Mouse (Mus musculus): ENCODE measurements at regions not wholly inside any gene's neighbourhood (a gene's known extent, or its start where the extent isn't known, plus 50 kb on each side); places are given as distances from the start of the nearest gene placed in this dataset.
A peak's percentile ranks its signal among the peaks of the same experiment; 100 is the strongest.

DNA sequence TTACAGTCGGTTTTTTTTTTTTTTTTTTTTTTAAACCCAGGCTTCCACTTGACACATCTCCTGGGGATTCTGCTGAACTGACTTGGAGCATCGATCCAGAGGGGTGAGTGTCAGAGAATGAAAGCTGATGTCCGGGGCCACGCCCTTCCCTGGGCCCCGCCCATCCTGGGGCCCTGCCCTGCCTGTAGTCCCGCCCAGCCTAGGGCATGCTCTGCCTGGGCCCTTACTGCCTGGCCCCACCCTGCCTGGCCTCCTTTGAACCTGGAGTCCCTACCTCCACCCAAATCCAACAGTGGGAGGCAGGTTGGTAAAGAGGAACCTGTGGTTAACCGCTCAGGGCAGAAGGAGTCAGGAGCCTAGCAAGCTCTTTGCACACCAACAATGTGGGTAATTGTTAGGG is 293.7 kb upstream of the Kcnab2 start:
- no peak overlapping the region for H3K4me2 ChIP-seq
- ATAC-seq (replicated peaks; ENCODE audit: insufficient number of reproducible peaks, insufficient read depth, low FRiP score, low read depth), result no peak

GRCm38 (mm10) chr4:152767372-152767771 is 289.7 kb upstream of the Kcnab2 start:
- ATAC-seq (replicated peaks; ENCODE audit: insufficient number of reproducible peaks, insufficient read depth, low FRiP score, low read depth), result no peak
- Histone ChIP-seq H3K4me2 (no peak overlapping the region), H3K4me1 (replicated peaks) (no peaks in the 10 kb centered on the region), H3K9me3 (replicated peaks) (peaks cover 3% of the 10 kb centered on the region; the same call in 1 of the 2 replicates), H3K27me3 (no peaks in the 10 kb centered on the region), H3K9ac (no peak overlapping the region), H3K4me3 (no peak overlapping the region), H3K27ac (no peak overlapping the region), H3K36me3 (no peaks in the 10 kb centered on the region)
- WGBS, result 82% methylated on average over 5 of the region's 5 CpGs

More for the DNA sequence above, 293.7 kb upstream of the Kcnab2 start:
- Histone ChIP-seq H3K27ac (no peak overlapping the region), H3K9ac (no peak overlapping the region), H3K9me3 (replicated peaks) (no peaks in the 10 kb centered on the region; the same call in 1 of the 2 replicates), H3K27me3 (no peaks in the 10 kb centered on the region), H3K4me1 (replicated peaks) (no peaks in the 10 kb centered on the region), H3K36me3 (no peaks in the 10 kb centered on the region), H3K4me3 (no peak overlapping the region)
- 67% methylated on average over 7 of the region's 7 CpGs for WGBS

GRCm38 (mm10) chr4:152763116-152763515 is 285.4 kb upstream of the Kcnab2 start:
- peaks cover 3% of the 10 kb centered on the region; the same call in 1 of the 2 replicates for H3K9me3 ChIP-seq (replicated peaks)
- no peak for ATAC-seq (replicated peaks; ENCODE audit: insufficient number of reproducible peaks, insufficient read depth, low FRiP score, low read depth)
- no peaks in the 10 kb centered on the region for H3K4me1 ChIP-seq (replicated peaks)
- no peak overlapping the region for H3K27ac ChIP-seq
- H3K27me3 ChIP-seq, result no peaks in the 10 kb centered on the region
- H3K9ac ChIP-seq, result no peak overlapping the region
- no peak overlapping the region for H3K4me3 ChIP-seq
- no peaks in the 10 kb centered on the region for H3K36me3 ChIP-seq
- WGBS, result 38% methylated on average over 6 of the region's 6 CpGs
- H3K4me2 ChIP-seq, result no peak overlapping the region

DNA sequence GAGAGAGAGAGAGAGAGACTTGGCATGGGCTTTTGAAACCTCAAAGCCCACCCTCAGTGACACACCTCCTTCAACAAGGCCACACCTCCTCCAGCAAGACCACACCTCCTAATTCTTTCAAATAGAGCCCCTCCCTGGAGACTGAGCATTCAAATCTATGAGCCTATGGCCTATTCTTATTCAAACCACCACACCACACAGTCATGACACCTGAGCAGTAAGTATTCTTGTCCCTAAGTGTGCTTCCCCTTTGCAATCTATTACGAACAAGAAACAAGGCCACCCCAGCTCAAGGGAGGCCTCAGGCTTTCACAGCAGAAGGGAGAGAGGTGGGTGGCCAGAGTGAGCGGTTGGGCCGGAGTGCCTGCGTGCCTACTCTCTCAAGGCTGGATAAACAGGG is 284.9 kb upstream of the Kcnab2 start:
- H3K9me3 ChIP-seq (replicated peaks), result peaks cover 3% of the 10 kb centered on the region; the same call in 1 of the 2 replicates
- no peak overlapping the region for H3K27ac ChIP-seq
- no peak overlapping the region for H3K4me3 ChIP-seq
- H3K36me3 ChIP-seq, result no peaks in the 10 kb centered on the region
- no peak overlapping the region for H3K4me2 ChIP-seq
- H3K27me3 ChIP-seq, result no peaks in the 10 kb centered on the region
- no peaks in the 10 kb centered on the region for H3K4me1 ChIP-seq (replicated peaks)
- ATAC-seq (replicated peaks; ENCODE audit: insufficient number of reproducible peaks, insufficient read depth, low FRiP score, low read depth), result no peak
- 84% methylated on average over 4 of the region's 4 CpGs for WGBS
- no peak overlapping the region for H3K9ac ChIP-seq

DNA sequence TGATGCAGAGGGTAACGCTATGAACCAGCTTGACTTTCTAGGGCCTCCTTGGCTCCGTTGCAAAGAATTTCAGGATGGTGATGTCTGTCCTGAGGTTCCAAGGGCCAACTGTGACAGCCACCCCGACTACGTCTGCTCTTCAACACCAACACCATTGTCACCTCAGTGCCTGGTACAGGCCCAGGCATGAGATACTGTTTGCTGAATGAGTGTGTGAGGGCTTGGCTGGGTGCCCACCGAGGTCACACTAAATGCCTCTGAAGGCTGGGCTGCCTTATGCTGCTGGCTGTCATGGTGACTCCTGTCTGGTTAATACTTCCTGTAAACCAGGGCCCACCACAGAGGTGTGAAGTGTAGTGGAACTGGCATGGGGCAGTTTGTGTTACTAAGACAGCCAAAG is 279.5 kb upstream of the Kcnab2 start:
- no peak overlapping the region for H3K9ac ChIP-seq
- H3K4me3 ChIP-seq, result no peak overlapping the region
- H3K4me2 ChIP-seq, result no peak overlapping the region
- H3K36me3 ChIP-seq, result no peaks in the 10 kb centered on the region
- no peaks in the 10 kb centered on the region for H3K27me3 ChIP-seq
- 77% methylated on average over 5 of the region's 5 CpGs for WGBS
- H3K4me1 ChIP-seq (replicated peaks), result no peaks in the 10 kb centered on the region
- 0 out of 2 replicates have a peak, but pooled peaks cover 3% of the 10 kb centered on the region for H3K9me3 ChIP-seq (replicated peaks)
- ATAC-seq (replicated peaks; ENCODE audit: insufficient number of reproducible peaks, insufficient read depth, low FRiP score, low read depth), result 0 out of 2 replicates have a peak, but pooled peaks have one; percentile 10
- H3K27ac ChIP-seq, result no peak overlapping the region

DNA sequence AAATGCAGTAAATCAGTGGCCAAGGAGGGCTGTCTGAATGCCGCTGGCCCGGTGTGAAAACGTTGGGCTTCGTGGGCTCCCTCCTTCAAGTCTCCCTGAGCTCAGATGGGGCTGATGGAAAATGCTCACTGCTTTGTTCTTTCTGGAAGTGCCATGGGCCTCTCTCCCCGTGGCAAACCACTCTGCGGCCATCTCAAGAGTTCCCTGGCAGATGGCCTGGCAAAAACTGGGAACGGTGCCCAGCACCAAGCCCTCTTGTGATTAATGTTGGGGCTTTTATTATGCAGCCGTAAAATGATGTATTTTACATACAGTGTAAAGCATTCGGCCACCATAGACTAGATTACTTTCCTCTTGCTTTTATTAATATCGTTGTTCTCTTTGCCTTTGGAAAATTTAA is 278.9 kb upstream of the Kcnab2 start:
- no peaks in the 10 kb centered on the region for H3K4me1 ChIP-seq (replicated peaks)
- H3K4me3 ChIP-seq, result no peak overlapping the region
- H3K27me3 ChIP-seq, result no peaks in the 10 kb centered on the region
- H3K36me3 ChIP-seq, result no peaks in the 10 kb centered on the region
- WGBS, result 77% methylated on average over 10 of the region's 10 CpGs
- no peak overlapping the region for H3K4me2 ChIP-seq
- no peak overlapping the region for H3K27ac ChIP-seq
- H3K9ac ChIP-seq, result no peak overlapping the region
- H3K9me3 ChIP-seq (replicated peaks), result peaks cover 3% of the 10 kb centered on the region; the same call in 1 of the 2 replicates
- no peak for ATAC-seq (replicated peaks; ENCODE audit: insufficient number of reproducible peaks, insufficient read depth, low FRiP score, low read depth)

DNA sequence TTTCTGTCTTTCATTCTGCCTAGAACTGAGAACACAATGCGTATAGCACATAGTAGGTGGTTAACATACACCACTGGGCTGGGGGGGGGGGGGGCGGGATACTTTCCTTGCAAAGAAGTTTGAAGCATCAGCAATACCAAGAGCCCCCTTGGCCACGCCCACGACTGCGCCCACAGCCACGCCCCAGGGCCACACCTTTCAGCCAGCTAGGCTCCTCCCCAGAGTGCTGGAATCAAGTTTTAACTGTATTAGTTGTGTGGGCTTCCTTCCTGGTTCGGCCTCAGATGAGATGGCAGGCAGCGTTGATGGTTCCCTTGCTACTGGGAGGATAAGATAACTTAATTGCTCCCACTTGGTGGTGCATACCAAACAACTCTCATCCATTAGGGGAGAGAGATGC is 278.1 kb upstream of the Kcnab2 start:
- Histone ChIP-seq H3K4me1 (replicated peaks) (no peaks in the 10 kb centered on the region), H3K27me3 (no peaks in the 10 kb centered on the region), H3K36me3 (no peaks in the 10 kb centered on the region), H3K4me2 (no peak overlapping the region), H3K9me3 (replicated peaks) (peaks cover 3% of the 10 kb centered on the region; the same call in 1 of the 2 replicates), H3K9ac (no peak overlapping the region), H3K27ac (no peak overlapping the region), H3K4me3 (no peak overlapping the region)
- 73% methylated on average over 8 of the region's 8 CpGs for WGBS
- no peak for ATAC-seq (replicated peaks; ENCODE audit: insufficient number of reproducible peaks, insufficient read depth, low FRiP score, low read depth)

DNA sequence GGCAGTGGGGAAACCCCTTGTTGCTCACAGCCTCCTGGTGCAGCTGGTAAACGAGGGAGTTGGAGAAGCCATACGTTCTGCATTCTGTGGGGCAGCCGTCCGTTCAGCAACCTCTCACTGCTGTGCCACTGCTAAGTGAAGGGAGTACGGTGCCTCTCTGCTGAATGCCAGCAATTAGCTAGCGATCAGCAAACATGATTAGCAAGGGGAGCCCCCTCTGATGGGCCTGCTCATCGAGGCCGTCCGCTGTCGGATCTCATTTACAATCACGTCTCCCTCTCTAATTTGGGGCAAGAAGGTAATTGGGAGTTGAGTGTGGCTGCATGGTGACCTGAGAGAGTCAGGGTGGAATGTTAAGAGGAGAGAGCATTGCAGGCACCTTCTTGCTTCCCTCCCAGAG is 266.7 kb upstream of the Kcnab2 start:
- Histone ChIP-seq H3K27me3 (no peaks in the 10 kb centered on the region), H3K27ac (no peak overlapping the region), H3K4me1 (replicated peaks) (no peaks in the 10 kb centered on the region), H3K4me3 (no peak overlapping the region), H3K9ac (no peak overlapping the region), H3K9me3 (replicated peaks) (no peaks in the 10 kb centered on the region), H3K4me2 (no peak overlapping the region), H3K36me3 (no peaks in the 10 kb centered on the region)
- ATAC-seq (replicated peaks; ENCODE audit: insufficient number of reproducible peaks, insufficient read depth, low FRiP score, low read depth), result no peak
- 42% methylated on average over 11 of the region's 11 CpGs for WGBS

DNA sequence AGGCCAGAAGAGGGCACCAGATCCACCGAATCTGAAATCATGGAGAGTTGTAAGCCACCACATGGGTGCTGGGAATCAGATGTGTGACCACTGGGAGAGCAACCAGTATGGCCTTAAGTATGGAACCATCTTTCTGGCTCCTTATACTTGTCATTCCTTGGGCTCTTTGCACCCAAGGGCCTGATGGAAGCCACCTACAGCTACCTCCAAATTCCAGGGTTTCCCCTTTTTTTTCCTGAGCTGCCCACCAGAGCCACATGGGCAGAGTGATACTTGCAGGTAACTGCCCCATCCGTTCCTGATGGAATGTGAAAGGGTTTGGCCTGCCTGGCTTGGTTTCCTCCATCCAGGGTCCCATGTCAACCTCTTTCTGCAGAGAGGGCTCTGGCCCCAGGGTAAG is 255.3 kb upstream of the Kcnab2 start:
- H3K27ac ChIP-seq, result no peak overlapping the region
- no peaks in the 10 kb centered on the region for H3K4me1 ChIP-seq (replicated peaks)
- H3K9me3 ChIP-seq (replicated peaks), result no peaks in the 10 kb centered on the region
- no peaks in the 10 kb centered on the region for H3K36me3 ChIP-seq
- no peak for ATAC-seq (replicated peaks; ENCODE audit: insufficient number of reproducible peaks, insufficient read depth, low FRiP score, low read depth)
- 70% methylated on average over 2 of the region's 2 CpGs for WGBS
- H3K27me3 ChIP-seq, result no peaks in the 10 kb centered on the region
- H3K4me2 ChIP-seq, result no peak overlapping the region
- no peak overlapping the region for H3K4me3 ChIP-seq
- no peak overlapping the region for H3K9ac ChIP-seq

- Histone ChIP-seq H3K9ac (no peak overlapping the region), H3K27ac (no peak overlapping the region), H3K36me3 (no peaks in the 10 kb centered on the region), H3K4me1 (replicated peaks) (no peaks in the 10 kb centered on the region), H3K4me2 (no peak overlapping the region), H3K4me3 (no peak overlapping the region), H3K27me3 (no peaks in the 10 kb centered on the region), H3K9me3 (replicated peaks) (no peaks in the 10 kb centered on the region)
- WGBS, result 77% methylated on average over 10 of the region's 10 CpGs
- ATAC-seq (replicated peaks; ENCODE audit: insufficient number of reproducible peaks, insufficient read depth, low FRiP score, low read depth), result no peak
Measured at GRCm38 (mm10) chr4:152731988-152732387, 254.3 kb upstream of the Kcnab2 start.

DNA sequence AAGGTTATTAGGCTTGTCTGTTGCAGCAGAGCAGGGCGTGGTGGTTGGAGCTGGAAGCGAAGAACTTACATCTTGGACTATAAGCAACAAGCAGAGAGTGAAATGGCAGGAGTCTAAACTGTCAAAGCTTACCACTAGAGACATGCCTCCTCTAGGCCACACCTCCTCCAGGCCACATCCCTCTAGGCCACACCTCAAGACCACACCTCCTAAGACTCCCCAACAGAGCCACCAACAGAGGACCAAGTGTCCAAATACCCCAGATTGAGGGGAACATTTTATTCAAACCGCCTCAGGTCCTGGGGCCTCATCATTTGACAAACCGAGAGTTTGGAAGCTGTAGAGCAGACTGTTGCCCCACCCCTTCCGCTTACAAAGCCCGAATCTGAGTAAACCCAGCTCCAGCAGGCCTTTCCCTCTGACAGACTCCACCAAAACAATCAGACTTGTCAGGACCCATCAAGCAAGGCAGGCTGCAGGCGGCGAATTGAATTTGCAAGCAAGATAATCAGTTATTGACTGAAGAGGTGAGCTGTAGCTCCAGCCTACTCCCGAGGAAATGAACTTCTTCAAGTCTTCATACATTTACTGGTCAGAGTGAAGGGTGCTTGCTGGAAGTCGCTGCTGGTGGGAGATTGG is 253.5 kb upstream of the Kcnab2 start:
- Histone ChIP-seq H3K9me3 (replicated peaks) (no peaks in the 10 kb centered on the region), H3K4me1 (replicated peaks) (no peaks in the 10 kb centered on the region), H3K4me3 (no peak overlapping the region), H3K27me3 (no peaks in the 10 kb centered on the region), H3K4me2 (no peak overlapping the region), H3K36me3 (no peaks in the 10 kb centered on the region), H3K9ac (no peak overlapping the region), H3K27ac (no peak overlapping the region)
- no peak for ATAC-seq (replicated peaks; ENCODE audit: insufficient number of reproducible peaks, insufficient read depth, low FRiP score, low read depth)
- WGBS, result 58% methylated on average over 10 of the region's 10 CpGs

- Histone ChIP-seq H3K4me1 (replicated peaks) (no peaks in the 10 kb centered on the region), H3K27ac (no peak overlapping the region), H3K4me3 (no peak overlapping the region), H3K9me3 (replicated peaks) (no peaks in the 10 kb centered on the region), H3K36me3 (no peaks in the 10 kb centered on the region), H3K4me2 (no peak overlapping the region), H3K9ac (no peak overlapping the region), H3K27me3 (peaks cover 3% of the 10 kb centered on the region; the same call in 1 of the 2 replicates)
- WGBS, result 75% methylated on average over 6 of the region's 6 CpGs
- no peak for ATAC-seq (replicated peaks; ENCODE audit: insufficient number of reproducible peaks, insufficient read depth, low FRiP score, low read depth)
Measured at GRCm38 (mm10) chr4:152729421-152729820, 251.8 kb upstream of the Kcnab2 start.
